Mouse (Mus musculus) kidney, adult 2 months (tissue): ENCODE measurements around the gene Hinfp.

Experiments
- CTCF ChIP-seq: fragments of 200-500 bp; conservative IDR thresholded peaks from 2 replicates; pipeline ENCODE4 v1.5.1; 2011; ENCODE audit warnings: low read depth, mild to moderate bottlenecking, control low read depth, low read length, moderate library complexity, mixed read lengths; ENCODE audit not compliant: insufficient read depth, insufficient read length
- POLR2A ChIP-seq: fragments of 200-500 bp; IDR thresholded peaks from one replicate; pipeline ENCODE4 v1.6.1; 2011; ENCODE audit warnings: low read depth, low read length, control low read depth

DNA sequence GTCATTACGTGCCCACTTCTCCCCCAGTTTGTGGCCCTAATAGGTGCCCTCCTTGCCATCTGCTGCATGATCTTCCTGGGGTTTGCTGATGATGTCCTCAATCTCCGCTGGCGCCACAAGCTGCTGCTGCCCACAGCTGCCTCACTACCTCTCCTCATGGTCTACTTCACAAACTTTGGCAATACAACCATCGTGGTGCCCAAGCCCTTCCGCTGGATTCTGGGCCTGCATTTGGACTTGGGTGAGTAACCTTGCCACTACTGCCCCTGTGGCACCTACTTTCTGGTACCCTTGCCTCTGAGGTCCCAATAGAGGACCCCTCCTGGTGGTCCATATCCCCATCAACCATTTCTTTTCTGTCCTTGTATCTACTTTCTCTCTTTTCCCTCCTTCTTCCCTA is 22.5 kb upstream of the Hinfp start:
- TF ChIP-seq CTCF (no peak), POLR2A (no peak)
